Mouse (Mus musculus) embryo, embryonic 9.5 days (tissue): ENCODE results near the gene Il17c.

Experiments used
- DNase-seq: peaks from one replicate; pipeline ENCODE4 v3.0.0-alpha.2; 2017; ENCODE audit errors: extremely low spot score

Il17c gene

GRCm38 (mm10) chr8:122459218-122459900 is 37.5 kb downstream of the Il17c start:
- peak; percentile 18 for DNase-seq

GRCm38 (mm10) chr8:122459990-122460389 is 38.2 kb downstream of the Il17c start:
- no peak for DNase-seq

- DNase-seq, result peak; percentile 50
Observed at GRCm38 (mm10) chr8:122460524-122461472, 39.0 kb downstream of the Il17c start, which contains the start of gene Snai3. TSS of gene Snai3 (minus strand) at chr8:122460733.

- DNase-seq, result no peak
Observed at GRCm38 (mm10) chr8:122461473-122462148, 39.8 kb downstream of the Il17c start.

GRCm38 (mm10) chr8:122462510-122462909 is 40.7 kb downstream of the Il17c start:
- DNase-seq, result no peak

GRCm38 (mm10) chr8:122463651-122464640 is 42.1 kb downstream of the Il17c start:
- DNase-seq, result no peak

- no peak for DNase-seq
Observed at GRCm38 (mm10) chr8:122464985-122465384, 43.2 kb downstream of the Il17c start.

GRCm38 (mm10) chr8:122467816-122468215 is 46.0 kb downstream of the Il17c start:
- DNase-seq, result no peak

GRCm38 (mm10) chr8:122469407-122469806 is 47.6 kb downstream of the Il17c start:
- DNase-seq, result no peak

GRCm38 (mm10) chr8:122469965-122470364 is 48.1 kb downstream of the Il17c start:
- no peak for DNase-seq

GRCm38 (mm10) chr8:122470691-122471090 is 48.9 kb downstream of the Il17c start:
- no peak for DNase-seq
